Mouse (Mus musculus): ENCODE measurements around the gene Fgf11.

Gene Fgf11

DNA sequence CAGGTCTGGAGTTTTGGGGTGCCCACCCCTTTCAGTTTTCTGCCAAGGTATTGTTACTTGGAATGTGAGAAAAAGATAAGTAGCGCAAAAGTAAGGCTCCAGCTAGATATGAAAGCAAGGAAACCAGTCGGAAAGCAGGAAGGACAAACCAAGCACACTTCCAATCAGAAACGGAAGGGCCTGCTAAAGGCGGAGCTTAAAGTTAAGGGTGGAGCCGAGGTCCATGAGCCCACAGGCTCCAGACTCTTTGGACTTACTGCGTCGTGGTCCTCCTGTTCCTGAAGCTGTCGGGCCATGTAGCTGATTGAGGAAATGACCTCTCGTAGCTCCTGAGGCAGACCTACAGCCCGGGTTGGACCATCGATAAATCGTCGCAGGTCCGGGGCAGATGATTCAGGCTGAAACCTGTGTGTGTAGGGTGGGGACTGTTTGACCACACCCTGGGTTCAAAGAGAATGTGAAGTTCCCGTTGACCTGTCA is 16.8 kb downstream of the Fgf11 start:
- DNase-seq (ENCODE audit: low spot score in 2 of 2) = no peak

GRCm38 (mm10) chr11:69781828-69782227 is 19.8 kb downstream of the Fgf11 start:
- DNase-seq (ENCODE audit: low spot score in 2 of 2) = no peak

- no peak for DNase-seq (ENCODE audit: low spot score in 2 of 2)
Observed at GRCm38 (mm10) chr11:69778985-69779384, 22.7 kb downstream of the Fgf11 start.

GRCm38 (mm10) chr11:69778258-69778982 is 23.2 kb downstream of the Fgf11 start:
- no peak for DNase-seq (ENCODE audit: low spot score in 2 of 2)

DNA sequence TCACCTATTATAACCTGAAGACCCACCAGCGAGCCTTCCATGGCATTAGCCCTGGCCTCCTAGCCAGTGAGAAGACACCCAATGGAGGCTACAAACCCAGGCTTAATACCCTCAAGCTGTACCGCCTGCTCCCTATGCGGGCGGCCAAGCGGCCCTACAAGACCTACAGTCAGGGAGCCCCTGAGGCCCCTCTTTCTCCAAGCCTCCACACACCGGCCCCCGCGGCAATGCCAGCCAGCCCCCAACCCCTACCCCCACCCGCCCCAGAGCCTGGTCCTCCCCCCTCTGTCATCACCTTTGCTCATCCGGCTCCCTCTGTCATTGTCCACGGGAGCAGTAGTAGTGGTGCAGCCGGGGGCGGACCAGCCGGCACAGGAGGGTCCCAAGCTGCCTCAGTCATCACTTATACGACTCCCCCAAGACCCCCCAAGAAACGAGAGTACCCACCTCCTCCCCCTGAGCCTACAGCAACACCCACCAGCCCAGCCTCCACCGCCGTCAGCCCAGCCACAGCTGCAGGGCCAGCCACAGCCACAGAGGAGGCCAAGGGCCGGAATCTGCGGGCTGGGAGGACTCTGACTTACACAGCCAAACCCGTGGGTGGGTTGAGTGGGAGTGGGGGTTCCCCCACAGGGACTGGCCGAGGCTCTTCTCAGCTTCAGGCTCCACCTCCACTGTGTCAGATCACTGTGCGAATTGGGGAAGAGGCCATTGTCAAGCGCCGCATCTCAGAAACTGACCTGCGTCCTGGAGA is 24.0 kb downstream of the Fgf11 start:
- no peak for DNase-seq (ENCODE audit: low spot score in 2 of 2)

DNA sequence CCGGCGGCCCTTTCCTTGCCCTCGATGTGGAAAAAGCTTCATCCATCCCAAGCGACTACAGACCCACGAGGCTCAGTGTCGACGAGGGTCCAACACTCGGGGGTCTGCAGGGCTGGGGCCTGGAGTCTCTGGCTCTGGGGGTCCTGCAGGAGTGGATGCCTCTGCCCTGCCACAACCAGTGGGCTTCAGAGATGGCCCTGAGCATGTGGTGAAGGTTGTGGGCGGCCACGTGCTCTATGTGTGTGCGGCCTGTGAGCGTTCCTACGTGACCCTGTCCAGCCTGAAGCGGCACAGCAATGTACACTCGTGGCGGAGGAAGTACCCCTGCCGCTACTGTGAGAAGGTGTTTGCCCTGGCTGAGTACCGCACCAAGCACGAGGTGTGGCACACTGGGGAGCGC is 25.2 kb downstream of the Fgf11 start:
- no peak for DNase-seq (ENCODE audit: low spot score in 2 of 2)

GRCm38 (mm10) chr11:69775716-69776115 is 25.9 kb downstream of the Fgf11 start:
- no peak for DNase-seq (ENCODE audit: low spot score in 2 of 2)

- no peak for DNase-seq (ENCODE audit: low spot score in 2 of 2)
Observed at GRCm38 (mm10) chr11:69774961-69775360, 26.7 kb downstream of the Fgf11 start.

GRCm38 (mm10) chr11:69767625-69767909 is 34.1 kb downstream of the Fgf11 start:
- DNase-seq (ENCODE audit: low spot score in 2 of 2) = no peak

DNA sequence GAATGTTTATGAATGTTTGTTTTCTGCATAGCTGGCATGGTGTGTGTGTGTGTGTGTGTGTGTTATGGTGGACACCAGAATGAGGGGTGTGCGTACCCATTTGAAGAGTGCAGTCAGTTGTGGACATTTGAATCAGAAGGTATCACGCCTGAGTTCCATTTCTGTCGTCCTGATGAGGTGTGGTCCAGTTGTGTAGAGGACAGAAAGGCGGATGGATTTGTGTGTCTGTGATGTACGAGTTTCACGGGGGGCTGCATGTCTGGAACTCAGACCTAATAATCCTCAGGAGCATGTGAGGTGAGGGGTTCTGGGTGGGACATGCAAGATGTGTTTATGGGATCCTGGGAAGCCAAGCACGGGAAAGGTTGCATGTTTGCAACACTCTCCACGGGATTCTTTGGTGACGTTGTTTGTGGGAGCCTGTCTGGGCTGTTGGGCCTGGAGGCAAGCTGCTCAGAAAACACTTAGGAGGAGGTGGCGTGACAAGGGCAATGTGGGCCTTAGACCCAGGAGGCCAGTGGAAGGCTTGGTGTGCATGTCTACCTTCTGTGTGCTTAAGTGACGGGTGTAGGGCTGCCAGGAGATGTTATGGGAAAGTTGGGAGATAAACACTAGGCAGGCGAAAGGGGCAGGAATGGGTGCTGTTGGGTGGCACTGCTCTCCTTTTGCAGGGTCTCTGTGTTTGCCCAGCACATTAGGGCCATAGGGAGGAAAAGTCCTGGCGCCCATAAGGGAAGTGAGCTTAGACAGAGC is 34.6 kb downstream of the Fgf11 start:
- DNase-seq (ENCODE audit: low spot score in 2 of 2) = no peak

- peak; percentile 51 to 63 for DNase-seq (ENCODE audit: low spot score in 2 of 2)
Observed at GRCm38 (mm10) chr11:69766126-69766609, 35.5 kb downstream of the Fgf11 start.

GRCm38 (mm10) chr11:69765221-69766125 is 36.2 kb downstream of the Fgf11 start, which contains the start of gene Zbtb4:
Zbtb4 (plus strand) TSS chr11:69765912.
- DNase-seq (ENCODE audit: low spot score in 2 of 2) = peak in 1 of 2 experiments; percentile 34

DNA sequence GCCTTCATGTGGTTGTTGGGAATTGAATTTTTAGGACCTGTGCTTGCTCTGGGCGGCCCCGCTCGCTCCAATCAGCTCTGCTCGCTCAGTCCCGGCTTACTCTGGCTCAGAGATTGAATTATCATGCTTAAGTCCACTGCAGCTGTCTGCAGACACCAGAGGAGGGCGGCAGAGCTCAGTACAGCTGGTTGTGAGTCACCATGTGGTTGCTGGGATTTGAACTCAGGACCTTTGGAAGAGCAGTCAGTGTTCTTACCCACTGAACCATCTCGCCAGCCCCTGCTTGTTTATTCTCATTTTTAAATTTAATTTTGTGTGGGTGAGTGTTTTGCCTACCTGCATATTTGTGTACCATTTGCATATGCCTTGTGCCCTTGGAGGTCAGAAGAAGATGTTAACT is 38.1 kb downstream of the Fgf11 start:
- no peak for DNase-seq (ENCODE audit: low spot score in 2 of 2)

GRCm38 (mm10) chr11:69761868-69762267 is 39.8 kb downstream of the Fgf11 start, which contains the start of gene Slc35g3:
Slc35g3 (minus strand) TSS chr11:69761968.
- DNase-seq (ENCODE audit: low spot score in 2 of 2) = no peak

DNA sequence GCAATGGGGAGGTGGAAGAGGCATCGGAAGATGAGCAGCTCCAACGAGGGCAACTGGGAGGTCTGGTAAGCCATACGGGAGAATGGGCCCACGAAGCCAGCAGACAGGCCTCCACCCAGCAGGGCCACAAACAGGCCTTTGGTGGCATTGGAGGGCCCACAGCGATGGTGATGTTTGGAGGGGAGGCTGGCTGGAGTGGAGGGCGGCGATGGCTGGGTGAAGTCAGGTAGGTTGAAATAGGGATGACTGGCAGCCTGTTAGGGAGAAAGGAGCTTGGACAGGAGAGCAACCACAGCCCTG is 40.8 kb downstream of the Fgf11 start:
- no peak for DNase-seq (ENCODE audit: low spot score in 2 of 2)

- no peak for DNase-seq (ENCODE audit: low spot score in 2 of 2)
Observed at GRCm38 (mm10) chr11:69760160-69760900, 41.3 kb downstream of the Fgf11 start.

DNA sequence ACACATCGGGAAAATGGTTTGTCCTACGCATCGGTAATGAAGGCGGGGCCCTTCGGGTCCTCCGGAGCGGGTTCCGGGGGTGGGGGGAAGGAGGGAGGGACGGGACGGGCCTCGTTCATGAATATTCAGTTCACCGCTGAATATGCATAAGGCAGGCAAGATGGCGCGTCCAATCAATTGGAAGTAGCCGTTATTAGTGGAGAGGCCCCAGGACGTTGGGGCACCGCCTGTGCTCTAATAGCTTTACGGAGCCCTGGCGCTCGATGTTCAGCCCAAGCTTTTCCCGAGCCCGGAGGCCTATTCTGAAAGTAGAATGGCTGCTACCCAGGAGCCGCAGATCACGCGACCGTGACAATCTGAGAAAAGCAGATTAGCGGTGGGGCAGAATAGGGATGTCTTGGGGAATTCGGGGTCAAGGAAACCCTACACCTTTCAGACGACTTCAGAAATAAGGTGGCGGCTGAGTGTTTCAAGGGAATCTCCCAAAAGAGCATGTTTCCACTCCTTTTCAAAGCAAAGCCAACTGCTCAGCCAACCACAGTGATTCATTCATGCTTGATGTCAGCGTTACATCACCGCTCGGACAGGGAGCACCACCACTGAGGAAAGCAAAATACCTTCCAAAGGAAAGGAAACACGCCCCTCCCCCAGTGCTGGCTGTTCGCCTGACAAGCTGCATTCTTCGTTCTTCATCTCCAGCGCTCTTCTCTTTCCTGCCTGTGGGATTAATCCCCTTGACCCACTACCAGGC is 42.5 kb downstream of the Fgf11 start:
- peak; percentile 70 to 74 for DNase-seq (ENCODE audit: low spot score in 2 of 2)

GRCm38 (mm10) chr11:69758478-69758970 is 43.1 kb downstream of the Fgf11 start, which contains the start of gene Polr2a:
Polr2a (minus strand) TSS chr11:69758637.
- DNase-seq (ENCODE audit: low spot score in 2 of 2) = peak; percentile 94 to 97

- peak; percentile 94 to 95 for DNase-seq (ENCODE audit: low spot score in 2 of 2)
Observed at GRCm38 (mm10) chr11:69758090-69758456, 43.6 kb downstream of the Fgf11 start.
